Mouse (Mus musculus): ENCODE measurements at regions not wholly inside any gene's neighbourhood (a gene's known extent, or its start where the extent isn't known, plus 50 kb on each side); places are given as distances from the start of the nearest gene placed in this dataset.
A peak's percentile ranks its signal among the peaks of the same experiment; 100 is the strongest.

GRCm38 (mm10) chr19:55011341-55011740 lies 115.7 kb downstream of the Gpam start:
- DNase-seq (ENCODE audit: low spot score) = no peak

GRCm38 (mm10) chr19:55008463-55009146 lies 118.4 kb downstream of the Gpam start:
- no peak for DNase-seq (ENCODE audit: low spot score)

- DNase-seq (ENCODE audit: low spot score) = no peak
Observed at GRCm38 (mm10) chr19:54989982-54990381, 137.1 kb downstream of the Gpam start.

GRCm38 (mm10) chr19:54984541-54984940 lies 142.5 kb downstream of the Gpam start:
- no peak for DNase-seq (ENCODE audit: low spot score)

- no peak for DNase-seq (ENCODE audit: low spot score)
Observed at GRCm38 (mm10) chr19:54982801-54983200, 144.2 kb downstream of the Gpam start.

- no peak for DNase-seq (ENCODE audit: low spot score)
Observed at GRCm38 (mm10) chr19:54971440-54972211, 155.4 kb downstream of the Gpam start.

- no peak for DNase-seq (ENCODE audit: low spot score)
Observed at GRCm38 (mm10) chr19:54958328-54958727, 168.7 kb downstream of the Gpam start.

- no peak for DNase-seq (ENCODE audit: low spot score)
Observed at GRCm38 (mm10) chr19:54955096-54955495, 171.9 kb downstream of the Gpam start.

GRCm38 (mm10) chr19:54952546-54952945 lies 174.5 kb downstream of the Gpam start:
- no peak for DNase-seq (ENCODE audit: low spot score)

GRCm38 (mm10) chr19:54948359-54949127 lies 178.5 kb downstream of the Gpam start:
- DNase-seq (ENCODE audit: low spot score) = no peak

GRCm38 (mm10) chr19:54947583-54947982 lies 179.5 kb downstream of the Gpam start:
- DNase-seq (ENCODE audit: low spot score) = no peak

GRCm38 (mm10) chr19:54932579-54932978 lies 194.5 kb downstream of the Gpam start:
- peak; percentile 10 for DNase-seq (ENCODE audit: low spot score)

GRCm38 (mm10) chr19:54925888-54926287 lies 201.2 kb downstream of the Gpam start:
- no peak for DNase-seq (ENCODE audit: low spot score)

- DNase-seq (ENCODE audit: low spot score) = no peak
Observed at GRCm38 (mm10) chr19:54919597-54919996, 207.4 kb downstream of the Gpam start.

- DNase-seq (ENCODE audit: low spot score) = no peak
Observed at GRCm38 (mm10) chr19:54893622-54894021, 233.4 kb downstream of the Gpam start.

- DNase-seq (ENCODE audit: low spot score) = no peak
Observed at GRCm38 (mm10) chr19:54867078-54867477, 260.0 kb downstream of the Gpam start.

- DNase-seq (ENCODE audit: low spot score) = no peak
Observed at GRCm38 (mm10) chr19:54855190-54855589, 271.8 kb downstream of the Gpam start.

- no peak for DNase-seq (ENCODE audit: low spot score)
Observed at GRCm38 (mm10) chr19:54838231-54838630, 288.8 kb downstream of the Gpam start.

- peak; percentile 7 for DNase-seq (ENCODE audit: low spot score)
Observed at GRCm38 (mm10) chr19:54836451-54836850, 290.6 kb downstream of the Gpam start.

- no peak for DNase-seq (ENCODE audit: low spot score)
Observed at GRCm38 (mm10) chr19:54822161-54822560, 304.9 kb downstream of the Gpam start.

GRCm38 (mm10) chr19:54820587-54820986 lies 306.5 kb downstream of the Gpam start:
- no peak for DNase-seq (ENCODE audit: low spot score)

- DNase-seq (ENCODE audit: low spot score) = peak; percentile 4
Observed at GRCm38 (mm10) chr19:54801123-54801742, 325.8 kb downstream of the Gpam start.
